Mouse (Mus musculus) neural tube, embryonic 14.5 days (tissue): ENCODE results near the gene Trpm8. TPM values are rescaled to one million over a fixed set of nuclear protein-coding genes. Genes with fewer than 3 reads are reported as not detected.

Experiments used
- ATAC-seq: fragments of 200-750 bp; cut with Nextera tagmentation; 2 replicates; pipeline ENCODE4 v1.8.0; 2017; ENCODE audit warnings: low read depth, mild to moderate bottlenecking, moderate TSS enrichment, moderate library complexity
- H3K27ac ChIP-seq: fragments of 300-500 bp; sonication (generic); 2 replicates; pipeline ENCODE4 v1.5.1; 2014; ENCODE audit warnings: low read depth, mild to moderate bottlenecking, control low read depth, low read length, moderate library complexity, mixed read lengths
- H3K27me3 ChIP-seq: fragments of 300-500 bp; sonication (generic); 2 replicates; pipeline ENCODE4 v1.6.1; 2014; ENCODE audit warnings: low read length; ENCODE audit not compliant: control insufficient read depth, insufficient read depth
- H3K36me3 ChIP-seq: fragments of 300-500 bp; sonication (generic); 2 replicates; pipeline ENCODE4 v1.6.1; 2014; ENCODE audit warnings: low read length, mixed read lengths; ENCODE audit not compliant: control insufficient read depth, insufficient read depth
- H3K4me1 ChIP-seq: fragments of 300-500 bp; sonication (generic); 2 replicates; pipeline ENCODE4 v1.6.1; 2014; ENCODE audit warnings: low read length; ENCODE audit not compliant: control insufficient read depth, insufficient read depth
- H3K4me2 ChIP-seq: fragments of 300-500 bp; sonication (generic); 2 replicates; pipeline ENCODE4 v1.6.1; 2014; ENCODE audit warnings: mild to moderate bottlenecking, low read depth, low read length, control low read depth
- H3K4me3 ChIP-seq: fragments of 300-500 bp; sonication (generic); 2 replicates; pipeline ENCODE4 v1.5.1; 2014; ENCODE audit warnings: low read depth, low read length, control low read depth, mixed read lengths
- H3K9ac ChIP-seq: fragments of 300-500 bp; sonication (generic); replicated peaks from 2 replicates; pipeline ENCODE4 v1.6.1; 2014; ENCODE audit warnings: low read depth, mild to moderate bottlenecking, control low read depth, low read length, mixed read lengths
- H3K9me3 ChIP-seq: fragments of 300-500 bp; sonication (generic); 2 replicates; pipeline ENCODE4 v1.6.1; 2016; ENCODE audit warnings: low read length; ENCODE audit not compliant: control insufficient read depth
- WGBS: fragments of 180-500 bp; shearing (Covaris S2); extraction: QIAGEN DNeasy Blood & Tissue Kit; methylation state at CpG from one replicate; pipeline ENCODE4 v1.1.7; 2014; 5-methylcytosine and 5-hydroxymethylcytosine counted together
- polyA plus RNA-seq: library from polyadenylated mRNA; unstranded; fragments of >200 nt; fragmentation: Nextera tagmentation; extraction: Ambion mirVana; gene quantifications from 2 replicates; pipeline ENCODE4 v1.2.1, GENCODE M21; 2014

The Trpm8 gene
- polyA plus RNA-seq = 0.07 TPM in 1 of 2 replicates, not detected in the other

DNA sequence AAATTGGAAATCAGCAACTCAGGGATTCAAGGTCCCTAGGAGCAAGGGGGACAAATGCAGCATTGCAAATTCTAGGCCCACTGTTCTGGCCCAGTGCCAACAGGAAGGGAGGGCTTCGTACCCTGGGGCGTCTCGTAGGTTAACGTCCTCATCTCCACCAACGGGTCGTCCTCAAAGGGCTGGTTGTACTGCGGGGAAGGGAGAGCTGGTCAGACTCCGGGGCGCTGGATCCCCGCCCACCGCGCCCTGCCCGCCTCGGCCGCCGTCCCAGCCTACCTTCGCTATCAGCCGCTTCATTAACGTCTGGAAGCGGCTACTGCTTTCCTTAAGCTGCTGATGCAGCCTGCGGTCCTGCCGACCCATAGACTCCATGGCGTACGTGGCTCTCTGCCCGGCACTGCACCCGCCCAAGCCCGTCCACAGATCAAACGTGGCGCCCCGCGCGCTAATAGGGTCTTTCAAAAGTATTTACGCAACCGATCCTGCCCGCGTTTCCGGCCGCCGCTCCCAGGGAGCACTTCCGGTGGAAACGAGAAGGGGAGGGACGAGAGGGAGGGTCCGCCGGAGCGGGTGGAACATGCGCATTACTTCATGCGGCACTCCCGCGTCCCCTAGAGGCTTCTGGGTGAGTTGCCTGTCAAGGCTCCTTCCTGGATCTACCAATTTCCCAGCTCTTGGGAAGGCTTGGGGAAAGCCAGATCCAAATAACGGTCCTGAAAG is at the start of gene Trpm8, which contains the start of gene Hjurp:
Gene Trpm8, plus strand, starts transcription at position 564 of the 720 bp plus-strand sequence.
Gene Hjurp, minus strand, starts transcription at position 536 of the 720 bp plus-strand sequence.
- Histone ChIP-seq H3K27ac (peak within 1 kb of the TSS; percentile 49), H3K36me3 (peaks cover 17% of the 10 kb centered on the region), H3K9me3 (no peaks in the 10 kb centered on the region), H3K4me2 (peak within 1 kb of the TSS; percentile 66), H3K4me1 (peaks cover 16% of the 10 kb centered on the region), H3K4me3 (peak within 1 kb of the TSS; percentile 52), H3K9ac (peak within 1 kb of the TSS; percentile 63), H3K27me3 (no peaks in the 10 kb centered on the region)
- peak; percentile 98 for ATAC-seq
- under 1% methylated on average over 50 of the region's 50 CpGs for WGBS

DNA sequence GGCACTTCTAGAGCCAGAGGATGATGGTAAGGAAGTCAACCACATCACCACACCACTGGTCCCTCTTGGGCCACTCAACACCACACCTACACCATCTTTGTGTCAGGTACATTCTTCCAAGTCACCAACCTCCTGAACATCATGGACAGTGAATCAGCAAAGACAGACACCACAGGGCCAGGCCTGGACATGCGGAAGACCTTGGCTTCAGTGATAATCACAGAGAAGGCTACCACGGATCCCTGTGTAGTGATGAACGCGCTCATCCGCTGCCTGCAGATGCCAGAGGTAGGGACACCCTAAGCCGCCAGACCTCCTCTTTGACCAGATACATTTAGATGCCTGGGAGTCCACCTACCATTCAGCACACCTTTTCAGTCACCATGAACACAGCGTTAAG is 49.3 kb upstream of the Trpm8 start:
- Histone ChIP-seq H3K9me3 (peaks cover 78% of the 10 kb centered on the region), H3K9ac (no peak overlapping the region), H3K4me1 (no peaks in the 10 kb centered on the region), H3K36me3 (no peaks in the 10 kb centered on the region), H3K27ac (no peak overlapping the region), H3K27me3 (no peaks in the 10 kb centered on the region), H3K4me3 (no peak overlapping the region), H3K4me2 (no peak overlapping the region)
- WGBS = 71% methylated on average over 7 of the region's 7 CpGs
- ATAC-seq = no peak

DNA sequence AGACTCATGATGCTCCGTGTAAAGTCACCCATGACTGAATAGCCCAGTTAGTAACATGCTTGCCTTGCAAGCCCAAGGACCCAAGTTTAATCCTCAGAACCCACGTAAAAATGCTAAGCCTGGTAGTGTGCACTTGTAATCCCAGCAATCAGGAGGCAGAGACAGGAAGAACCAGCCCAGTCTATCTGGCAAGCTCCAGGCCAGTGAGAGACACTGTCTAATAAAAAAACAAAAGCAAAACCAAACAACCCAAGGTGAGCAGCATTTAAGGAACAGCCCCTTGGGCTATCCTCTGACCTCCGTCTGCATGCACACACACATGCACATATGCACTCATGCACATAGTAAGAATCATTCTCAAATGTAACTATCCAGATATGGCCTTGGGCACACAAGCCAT is 47.9 kb upstream of the Trpm8 start:
- no peak for ATAC-seq
- H3K9me3 ChIP-seq = peaks cover 92% of the 10 kb centered on the region
- no peaks in the 10 kb centered on the region for H3K4me1 ChIP-seq
- no peak overlapping the region for H3K4me3 ChIP-seq
- no peak overlapping the region for H3K9ac ChIP-seq
- H3K4me2 ChIP-seq = no peak overlapping the region
- H3K27me3 ChIP-seq = no peaks in the 10 kb centered on the region
- no peaks in the 10 kb centered on the region for H3K36me3 ChIP-seq
- 80% methylated on average over 3 of the region's 3 CpGs for WGBS
- no peak overlapping the region for H3K27ac ChIP-seq

DNA sequence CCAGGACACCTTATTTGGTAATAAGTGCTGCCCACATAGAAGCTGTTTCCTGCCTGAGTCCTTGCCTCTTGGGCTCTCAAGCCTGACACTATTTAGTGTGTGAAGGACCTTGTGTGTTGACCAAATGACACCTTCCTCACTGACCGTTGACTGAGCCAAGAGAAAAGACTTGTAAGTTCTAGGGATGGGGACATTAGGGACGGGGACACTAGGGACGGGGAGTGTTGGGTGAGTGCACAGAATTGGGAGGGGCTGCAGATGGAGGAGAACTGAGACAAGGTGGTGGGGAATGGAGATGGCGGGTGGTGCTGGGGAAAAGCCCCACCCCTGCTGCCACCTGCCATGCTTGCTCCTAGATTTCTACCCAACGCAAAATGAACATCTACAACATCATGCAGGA is 47.5 kb upstream of the Trpm8 start:
- no peak for ATAC-seq
- Histone ChIP-seq H3K4me1 (no peaks in the 10 kb centered on the region), H3K4me3 (no peak overlapping the region), H3K27ac (no peak overlapping the region), H3K9me3 (peaks cover 96% of the 10 kb centered on the region), H3K36me3 (no peaks in the 10 kb centered on the region), H3K4me2 (no peak overlapping the region), H3K27me3 (no peaks in the 10 kb centered on the region), H3K9ac (no peak overlapping the region)
- WGBS = 85% methylated on average over 5 of the region's 5 CpGs

DNA sequence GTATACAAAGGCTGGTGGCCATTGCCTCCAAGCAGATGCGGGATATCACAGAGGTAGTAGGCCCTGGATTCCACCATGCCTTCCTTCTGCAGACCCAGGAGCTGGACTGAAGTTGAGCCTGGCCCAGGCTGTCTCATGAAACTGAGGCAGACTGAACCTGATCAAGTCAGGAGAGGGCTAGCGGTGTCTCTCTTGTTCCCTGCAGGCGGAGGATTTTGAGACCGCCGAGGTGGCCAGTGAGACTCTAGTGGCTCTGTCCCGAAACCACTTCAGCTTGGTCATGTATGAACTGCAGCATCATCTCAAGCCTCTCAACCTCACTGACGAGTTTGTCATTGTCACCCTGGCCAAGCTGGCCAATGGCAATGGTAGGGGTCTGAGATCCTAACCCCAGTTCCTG is 47.0 kb upstream of the Trpm8 start:
- Histone ChIP-seq H3K27me3 (no peaks in the 10 kb centered on the region), H3K4me1 (no peaks in the 10 kb centered on the region), H3K9ac (no peak overlapping the region), H3K4me2 (no peak overlapping the region), H3K4me3 (no peak overlapping the region), H3K9me3 (peaks cover 99% of the 10 kb centered on the region), H3K36me3 (no peaks in the 10 kb centered on the region), H3K27ac (no peak overlapping the region)
- 70% methylated on average over 7 of the region's 7 CpGs for whole genome bisulfite sequencing
- no peak for ATAC-seq

DNA sequence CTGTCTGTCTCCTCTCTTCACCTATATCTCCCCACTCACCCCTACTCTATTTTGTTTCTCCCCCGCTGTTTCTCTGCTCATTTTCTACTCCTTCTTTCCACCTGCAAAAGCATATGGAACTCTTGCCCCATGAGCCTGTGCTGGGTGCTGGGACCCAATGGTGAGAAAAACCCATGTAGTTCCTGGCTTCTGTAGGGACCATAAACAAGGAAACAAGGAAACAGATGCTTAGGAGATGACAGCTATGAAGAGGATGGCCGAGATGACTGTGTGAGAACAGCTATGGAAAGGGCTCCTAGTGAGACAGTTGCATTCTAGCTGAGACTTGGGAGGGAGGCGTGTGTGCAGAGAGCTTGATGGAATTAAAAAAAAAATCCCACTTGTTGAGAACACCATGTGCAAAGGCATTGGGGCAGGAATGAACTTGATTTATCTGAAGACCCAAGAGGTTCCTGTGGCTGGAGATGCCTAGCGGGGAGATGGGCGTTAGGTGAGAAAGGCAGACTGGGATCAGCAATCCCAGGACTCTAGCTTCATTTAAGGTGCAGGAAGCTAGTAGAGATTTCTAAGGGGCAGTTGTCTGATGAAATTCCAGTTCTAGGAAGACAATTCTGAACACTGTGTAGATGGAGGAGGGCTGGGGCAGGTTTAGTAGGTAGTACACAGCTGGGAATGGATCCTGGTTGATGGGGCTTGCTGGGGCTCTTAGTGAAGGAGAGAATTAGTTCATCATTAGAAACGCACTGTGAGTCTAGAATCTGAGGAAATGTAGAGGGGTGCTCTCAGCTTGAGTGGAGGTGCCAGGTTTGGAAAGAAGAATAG is 46.3 kb upstream of the Trpm8 start:
- Histone ChIP-seq H3K27me3 (no peaks in the 10 kb centered on the region), H3K36me3 (no peaks in the 10 kb centered on the region), H3K9ac (no peak overlapping the region), H3K4me1 (no peaks in the 10 kb centered on the region), H3K27ac (no peak overlapping the region), H3K4me2 (no peak overlapping the region), H3K4me3 (no peak overlapping the region), H3K9me3 (peaks cover 98% of the 10 kb centered on the region)
- ATAC-seq = no peak
- WGBS = 78% methylated on average over 6 of the region's 6 CpGs

DNA sequence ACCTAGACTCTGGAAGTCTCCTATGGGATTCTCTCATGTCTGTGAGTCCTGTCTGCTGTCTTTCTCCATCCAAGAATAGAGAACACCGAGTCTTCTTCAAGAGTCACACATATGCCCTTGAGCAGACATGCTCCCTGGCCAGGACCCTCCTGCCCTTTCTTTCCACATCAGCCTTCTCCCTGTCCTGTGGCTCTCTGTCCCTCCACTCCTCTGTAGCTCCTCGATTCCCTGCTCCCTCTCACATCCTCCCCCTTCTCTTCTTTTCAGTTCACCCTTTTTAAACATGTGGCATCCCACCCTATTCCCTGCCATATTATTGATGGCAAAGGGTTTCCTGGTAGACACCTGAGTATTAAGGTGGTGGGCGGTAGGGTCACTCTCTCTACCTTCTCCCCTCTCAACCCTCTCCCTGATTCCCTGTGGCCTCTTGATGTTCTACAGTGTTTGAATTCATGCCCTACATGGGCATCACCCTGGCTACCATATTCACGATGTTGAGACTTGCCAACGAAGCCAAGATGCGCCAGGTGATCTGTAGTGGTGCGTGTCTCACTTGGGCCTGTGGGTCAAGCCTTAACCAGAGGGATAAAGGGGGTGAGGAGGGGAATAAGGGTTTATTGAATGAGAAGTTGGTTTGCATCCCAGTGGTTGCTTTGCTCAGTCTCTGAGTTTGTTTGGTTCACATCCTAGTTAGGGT is 45.5 kb upstream of the Trpm8 start:
- Histone ChIP-seq H3K4me3 (no peak overlapping the region), H3K36me3 (no peaks in the 10 kb centered on the region), H3K27ac (no peak overlapping the region), H3K4me2 (no peak overlapping the region), H3K27me3 (no peaks in the 10 kb centered on the region), H3K9me3 (peaks cover 91% of the 10 kb centered on the region), H3K9ac (no peak overlapping the region), H3K4me1 (no peaks in the 10 kb centered on the region)
- ATAC-seq = no peak
- 65% methylated on average over 7 of the region's 7 CpGs for WGBS

DNA sequence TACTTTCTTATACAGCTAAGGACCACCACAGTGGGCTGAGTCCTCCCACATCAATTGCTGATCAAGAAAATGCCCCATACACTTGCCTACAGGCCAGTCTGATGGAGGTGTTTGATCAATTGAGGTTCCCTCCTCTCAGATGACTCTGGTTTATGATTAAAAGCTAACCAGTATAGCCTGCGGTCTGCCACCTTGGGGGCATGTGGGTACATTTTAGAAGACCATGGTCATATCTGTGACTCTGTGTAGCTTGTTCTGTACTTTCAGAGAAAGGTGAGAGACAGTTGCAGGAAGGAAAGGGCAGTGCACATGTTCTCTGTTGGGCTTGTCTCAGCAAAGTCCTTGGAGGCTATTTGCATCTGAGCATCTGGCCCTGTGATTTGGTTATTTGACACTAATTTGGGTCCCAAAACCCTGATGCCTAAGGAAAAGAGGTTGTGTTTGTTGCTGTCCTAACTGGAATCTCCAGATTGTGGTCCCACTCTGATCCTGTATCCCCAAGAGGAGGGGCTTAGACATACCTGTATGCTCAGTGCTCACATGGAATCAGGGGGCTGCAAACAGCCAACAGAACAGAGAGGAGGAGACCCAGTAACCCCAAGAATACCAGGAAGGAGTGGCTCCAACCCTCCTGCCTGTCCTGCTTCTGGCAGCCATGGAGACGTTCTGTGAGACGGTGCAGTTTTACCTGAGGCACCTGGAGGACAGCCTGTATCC is 44.6 kb upstream of the Trpm8 start:
- Histone ChIP-seq H3K9me3 (peaks cover 90% of the 10 kb centered on the region), H3K4me3 (no peak overlapping the region), H3K27me3 (no peaks in the 10 kb centered on the region), H3K36me3 (no peaks in the 10 kb centered on the region), H3K9ac (no peak overlapping the region), H3K4me1 (no peaks in the 10 kb centered on the region), H3K27ac (no peak overlapping the region), H3K4me2 (no peak overlapping the region)
- 57% methylated on average over 3 of the region's 3 CpGs for WGBS
- no peak for ATAC-seq
